Mouse (Mus musculus): Measurements from ENCODE around the gene B3gnt4.
"Not testable (repeated sequence)": the region's sequence is repeated elsewhere in the genome, so short reads cannot be mapped to it uniquely, and the experiment has no call there.

DNA sequence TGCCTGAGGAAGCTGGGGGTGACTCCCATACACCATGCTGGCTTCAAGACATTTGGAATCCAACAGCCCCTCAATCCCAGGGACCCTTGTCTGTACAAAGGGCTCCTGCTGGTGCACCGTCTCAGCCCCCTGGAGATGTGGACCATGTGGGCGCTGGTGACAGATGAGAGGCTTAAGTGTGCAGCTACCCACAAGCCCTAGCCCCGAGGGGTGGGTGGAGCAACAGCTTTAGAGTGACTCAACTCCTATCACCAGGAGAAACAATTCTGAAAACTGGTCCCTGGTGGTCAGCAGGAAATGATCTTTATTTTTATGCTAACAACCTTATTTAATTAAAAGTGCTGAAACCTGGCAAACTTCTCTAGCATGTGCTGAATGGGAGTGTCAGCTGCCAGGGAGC is 1.2 kb downstream of the B3gnt4 start:
- TF ChIP-seq POLR2A (IDR thresholded peaks at IDR 0.05; ENCODE audit: borderline replicate concordance, insufficient read depth, low read length); CTCF (IDR thresholded peaks at IDR 0.05; ENCODE audit: borderline replicate concordance, insufficient read depth, low read depth, low read length): not testable (repeated sequence)

All from cerebellum, adult 2 months (tissue).